Comparison of ENCODE assay signal across 11 mouse cellular contexts in genomic region chr11:114454876-114455330, GRCm38 (mm10).
DNase-seq lines count a peak whose midpoint lies in the region; ATAC-seq and TF ChIP-seq lines count a peak whose summit lies in the region.
"Had no signal": no experiment of that assay in that cellular context is flagged by ENCODE, and none has a peak within 500 bp of the region (broad histone marks: within the 10 kb centered on the region; RNA-seq: fewer than 3 reads in every experiment).

No protein-coding gene starts in this region.

- H3K36me3 ChIP-seq in forebrain, embryonic 15.5 days = no peaks in the 10 kb centered on the region
- H3K36me3 ChIP-seq in intestine, postnatal 0 days (ENCODE audit: control insufficient read depth, insufficient read depth) = no peaks in the 10 kb centered on the region
- no peaks in the 10 kb centered on the region for H3K36me3 ChIP-seq in neural tube, embryonic 15.5 days
- H3K36me3 ChIP-seq: liver, embryonic 13.5 days had no signal

- H3K9ac ChIP-seq in forebrain, embryonic 15.5 days (replicated peaks) = no peak overlapping the region
- no peak overlapping the region for H3K9ac ChIP-seq in intestine, postnatal 0 days (ENCODE audit: low read depth, low read length)
- H3K9ac ChIP-seq in neural tube, embryonic 15.5 days (replicated peaks) = no peak overlapping the region
- H3K9ac ChIP-seq: liver, embryonic 13.5 days had no signal

- H3K9me3 ChIP-seq in forebrain, embryonic 15.5 days = no peaks in the 10 kb centered on the region
- H3K9me3 ChIP-seq in intestine, postnatal 0 days (ENCODE audit: control insufficient read depth) = no peaks in the 10 kb centered on the region
- H3K9me3 ChIP-seq in neural tube, embryonic 15.5 days (replicated peaks) = no peaks in the 10 kb centered on the region
- H3K9me3 ChIP-seq: liver, embryonic 13.5 days had no signal

- H3K27ac ChIP-seq in forebrain, embryonic 15.5 days (replicated peaks) = peak overlapping the region; percentile 27; the same call in 1 of the 2 replicates
- no peak overlapping the region for H3K27ac ChIP-seq in intestine, postnatal 0 days (ENCODE audit: low read depth, low read length)
- H3K27ac ChIP-seq in neural tube, embryonic 15.5 days (replicated peaks) = no peak overlapping the region
- H3K27ac ChIP-seq: liver, embryonic 13.5 days had no signal

- WGBS in forebrain, embryonic 15.5 days = 42% methylated on average over 12 of the region's 12 CpGs
- WGBS in intestine, postnatal 0 days = 51% methylated on average over 12 of the region's 12 CpGs
- WGBS in neural tube, embryonic 15.5 days = 53% methylated on average over 12 of the region's 12 CpGs

- no peak overlapping the region for H3K4me2 ChIP-seq in forebrain, embryonic 15.5 days (replicated peaks)
- no peak overlapping the region for H3K4me2 ChIP-seq in intestine, postnatal 0 days (replicated peaks; ENCODE audit: low read depth)
- H3K4me2 ChIP-seq in neural tube, embryonic 15.5 days = no peak overlapping the region
- H3K4me2 ChIP-seq: liver, embryonic 13.5 days had no signal

- peak; percentile 19 to 46 for DNase-seq in frontal cortex, postnatal 10 days (ENCODE audit: low spot score in 2 of 2)
- no peak for DNase-seq in frontal cortex, postnatal 36 days (ENCODE audit: low spot score in 2 of 2)
- DNase-seq in right cerebral cortex, postnatal 10 days (ENCODE audit: low spot score in 2 of 2) = peak; percentile 49 to 52
- DNase-seq in right cerebral cortex, postnatal 4 days = no peak
- no peak for DNase-seq in heart, adult 9 months (ENCODE audit: low spot score in 2 of 2)
- DNase-seq: heart, postnatal 14 days; liver, embryonic 13.5 days had no signal

- no peak overlapping the region for H3K4me3 ChIP-seq in forebrain, embryonic 15.5 days
- H3K4me3 ChIP-seq in intestine, postnatal 0 days (ENCODE audit: low read depth, low read length) = no peak overlapping the region
- no peak overlapping the region for H3K4me3 ChIP-seq in neural tube, embryonic 15.5 days (replicated peaks)
- H3K4me3 ChIP-seq: erythroblast, embryonic 14.5 days; liver, embryonic 13.5 days had no signal

- peaks cover 16% of the 10 kb centered on the region for H3K4me1 ChIP-seq in forebrain, embryonic 15.5 days
- no peaks in the 10 kb centered on the region for H3K4me1 ChIP-seq in intestine, postnatal 0 days (replicated peaks; ENCODE audit: control insufficient read depth, insufficient read depth, low read length)
- 0 out of 2 replicates have a peak, but pooled peaks cover 3% of the 10 kb centered on the region for H3K4me1 ChIP-seq in neural tube, embryonic 15.5 days
- H3K4me1 ChIP-seq: liver, embryonic 13.5 days had no signal

- no peak for TF ChIP-seq CTCF in intestine, postnatal 0 days (IDR thresholded peaks at IDR 0.05; ENCODE audit: low read depth)

- ATAC-seq in forebrain, embryonic 15.5 days (replicated peaks) = no peak; the same call in 1 of the 2 replicates
- ATAC-seq in intestine, postnatal 0 days = no peak
- no peak for ATAC-seq in neural tube, embryonic 15.5 days (ENCODE audit: low FRiP score)

- no peaks in the 10 kb centered on the region for H3K27me3 ChIP-seq in forebrain, embryonic 15.5 days
- no peaks in the 10 kb centered on the region for H3K27me3 ChIP-seq in intestine, postnatal 0 days (replicated peaks; ENCODE audit: control insufficient read depth, insufficient read depth, low read length)
- H3K27me3 ChIP-seq in neural tube, embryonic 15.5 days (replicated peaks) = no peaks in the 10 kb centered on the region
- H3K27me3 ChIP-seq: liver, embryonic 13.5 days had no signal

Comparison
In these comparisons a context has a peak if more than half of its experiments do, and no peak if none do; other contexts are left out.
1. DNase-seq: peak in frontal cortex, postnatal 10 days (2 of 2) and right cerebral cortex, postnatal 10 days (2 of 2); none in frontal cortex, postnatal 36 days (0 of 2), right cerebral cortex, postnatal 4 days (single experiment) and heart, adult 9 months (0 of 2).